Mouse (Mus musculus): ENCODE measurements around the gene Gm4553. TPM values are rescaled to one million over a fixed set of nuclear protein-coding genes. Genes with fewer than 3 reads are reported as not detected.
"Not testable (repeated sequence)": the region's sequence is repeated elsewhere in the genome, so short reads cannot be mapped to it uniquely, and the experiment has no call there.

The Gm4553 gene
- not detected for total RNA-seq (2021)
- long read RNA-seq, experiment 1, result 0 reads
- long read RNA-seq, experiment 2, result 0 reads

DNA sequence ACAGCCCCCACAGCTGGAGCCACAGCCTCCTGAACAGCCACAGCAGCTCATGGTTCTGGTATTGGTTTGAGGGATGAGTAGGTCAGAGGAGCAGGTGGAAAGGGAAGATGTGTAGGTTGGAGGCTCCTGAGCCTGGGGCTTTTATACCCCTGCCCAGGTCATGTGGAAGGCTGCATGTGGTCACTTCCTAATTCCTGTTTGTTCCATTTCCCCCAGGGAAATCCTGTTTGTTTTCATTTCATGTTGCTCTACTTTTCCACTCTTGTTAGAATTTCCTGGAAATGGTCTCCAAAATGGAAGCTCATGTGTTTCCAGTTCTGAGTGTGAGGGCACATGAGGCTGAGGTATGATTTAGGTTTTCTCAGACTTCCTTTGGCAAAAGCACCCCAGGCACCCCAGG, at the start of gene Gm4553:
Gm4553 (minus strand) TSS at position 101 of the 400 bp plus-strand sequence.
- DNase-seq (ENCODE audit: low spot score in 2 of 2), result not testable (repeated sequence)

DNA sequence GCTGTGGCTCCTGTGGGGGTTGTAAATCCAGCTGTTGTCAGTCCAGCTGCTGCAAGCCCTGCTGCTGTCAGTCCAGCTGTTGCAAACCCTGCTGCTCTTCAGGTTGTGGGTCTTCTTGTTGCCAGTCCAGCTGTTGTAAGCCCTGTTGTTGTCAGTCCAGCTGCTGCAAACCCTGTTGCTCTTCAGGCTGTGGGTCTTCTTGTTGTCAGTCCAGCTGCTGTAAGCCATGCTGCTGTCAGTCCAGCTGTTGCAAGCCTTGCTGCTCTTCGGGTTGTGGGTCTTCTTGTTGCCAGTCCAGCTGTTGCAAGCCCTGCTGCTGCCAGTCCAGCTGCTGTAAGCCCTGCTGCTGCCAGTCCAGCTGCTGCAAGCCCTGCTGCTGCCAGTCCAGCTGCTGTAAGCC, 46.6 kb upstream of the Gm4553 start:
- not testable (repeated sequence) for DNase-seq (ENCODE audit: low spot score in 2 of 2)

DNA sequence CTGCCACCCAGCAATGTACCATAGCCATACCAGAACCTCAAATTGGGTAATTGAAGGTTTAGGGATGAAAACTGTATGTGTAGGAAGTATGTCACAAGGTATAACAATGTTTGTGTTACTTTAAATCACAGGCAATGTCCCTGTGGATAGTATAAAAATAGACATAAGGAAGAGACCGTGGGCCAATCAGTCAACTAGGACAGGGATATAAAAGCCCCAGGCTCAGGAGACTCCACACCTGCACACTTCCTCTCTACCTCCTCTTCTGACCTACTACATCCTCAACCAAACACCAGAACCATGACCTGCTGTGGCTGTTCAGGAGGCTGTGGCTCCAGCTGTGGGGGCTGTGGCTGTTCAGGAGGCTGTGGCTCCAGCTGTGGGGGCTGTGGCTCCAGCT, 46.0 kb upstream of the Gm4553 start, which contains the start of gene Gm7579:
Gm7579 (plus strand) TSS at position 301 of the 400 bp plus-strand sequence.
- no peak for DNase-seq (ENCODE audit: low spot score in 2 of 2)

DNA sequence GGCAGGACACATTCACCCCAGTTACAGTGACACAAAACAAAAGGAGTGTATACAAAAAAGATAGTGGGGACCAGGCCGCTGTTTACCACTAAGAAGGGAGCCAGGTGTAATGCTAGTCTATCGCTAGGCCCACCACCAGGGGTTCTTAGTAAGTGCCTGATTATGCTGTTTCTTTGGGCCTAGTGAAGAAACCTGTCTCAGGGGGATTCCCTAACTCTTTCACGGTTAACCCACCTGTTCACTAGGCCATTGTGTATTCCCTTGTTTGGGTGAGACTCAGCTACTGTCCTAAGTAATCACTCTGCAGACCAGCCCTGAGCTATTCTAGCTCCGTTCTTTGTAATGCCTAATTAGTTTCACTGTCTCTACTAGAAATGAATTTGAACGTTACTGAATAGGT, 41.4 kb upstream of the Gm4553 start:
- not testable (repeated sequence) for DNase-seq (ENCODE audit: low spot score in 2 of 2)

DNA sequence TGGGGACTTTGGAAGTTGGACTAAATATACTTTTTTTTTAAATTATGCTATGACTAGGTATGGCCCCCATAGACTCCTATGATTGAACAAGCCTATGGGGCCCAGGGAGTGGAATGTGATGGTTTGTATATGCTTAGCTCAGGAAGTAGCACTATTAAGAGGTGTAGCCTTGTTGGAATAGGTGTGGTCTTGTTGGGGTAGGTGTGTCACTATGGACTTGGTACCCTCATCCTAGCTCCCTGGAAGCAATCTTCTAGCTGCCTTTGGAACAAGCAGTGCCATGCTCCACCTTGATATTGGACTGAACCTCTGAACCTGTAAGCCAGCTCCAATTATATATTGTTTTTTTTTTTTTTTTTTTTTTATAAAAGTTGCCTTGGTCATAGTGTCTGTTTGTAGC, 39.9 kb upstream of the Gm4553 start:
- no peak for DNase-seq (ENCODE audit: low spot score in 2 of 2)

DNA sequence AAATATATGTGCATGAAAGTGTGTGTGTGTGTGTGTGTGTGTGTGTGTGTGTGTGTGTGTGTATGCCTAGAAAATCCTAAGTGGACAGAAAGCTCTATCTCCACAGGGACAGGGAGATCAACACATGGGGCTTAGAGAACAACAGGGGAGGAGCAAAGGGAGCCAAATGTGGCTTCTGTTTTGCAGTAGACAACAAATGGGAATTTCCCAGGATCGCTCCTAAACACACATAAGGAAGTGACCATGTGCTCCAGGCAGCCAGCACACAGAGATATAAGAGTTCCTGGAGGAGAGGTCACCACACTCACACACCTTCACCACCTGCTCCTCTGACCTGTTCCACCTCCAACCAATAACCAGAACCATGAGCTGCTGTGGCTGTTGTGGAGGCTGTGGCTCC, 35.5 kb upstream of the Gm4553 start, which contains the start of gene Krtap5-3:
Krtap5-3 (plus strand) TSS at position 301 of the 400 bp plus-strand sequence.
- DNase-seq (ENCODE audit: low spot score in 2 of 2), result no peak

DNA sequence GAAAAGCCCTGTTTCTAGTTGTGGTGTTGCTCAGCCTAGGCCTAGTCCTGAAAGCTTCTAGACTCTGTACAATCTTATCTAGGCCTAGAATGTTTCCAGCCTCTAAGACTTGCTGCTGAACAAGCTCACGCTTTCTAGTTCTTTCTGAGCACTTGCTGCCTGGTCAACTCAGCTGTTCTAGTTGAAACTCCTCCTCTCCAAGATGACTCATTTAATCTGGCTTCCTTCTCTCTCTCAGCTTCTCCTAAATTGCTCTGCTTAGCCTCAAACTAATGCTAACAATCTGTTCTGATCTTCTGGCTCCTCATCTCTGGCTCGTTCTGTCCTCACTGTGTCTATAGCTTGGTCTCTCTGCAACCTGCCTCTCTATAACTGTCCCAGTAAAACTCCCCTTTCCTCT, 33.2 kb upstream of the Gm4553 start:
- no peak for DNase-seq (ENCODE audit: low spot score in 2 of 2)

DNA sequence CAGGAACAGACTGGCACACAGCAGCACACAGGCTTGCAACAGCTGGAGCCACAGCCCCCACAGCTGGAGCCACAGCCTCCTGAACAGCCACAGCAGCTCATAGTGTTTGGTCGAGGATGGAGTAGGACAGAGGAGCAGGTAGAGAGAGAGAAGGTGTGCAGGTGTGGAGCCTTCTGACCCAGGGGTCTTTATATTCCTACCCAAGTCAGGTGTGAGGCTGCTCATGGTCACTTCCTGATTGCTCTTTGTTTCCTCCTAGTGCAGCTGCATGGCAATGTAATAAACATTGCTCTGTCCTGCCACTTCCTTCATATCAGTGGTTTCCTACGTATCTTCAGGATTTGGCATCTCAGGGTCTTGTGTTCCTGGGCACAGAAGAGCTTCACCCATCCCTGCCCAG, 24.8 kb upstream of the Gm4553 start, which contains the start of gene Gm10153:
Gm10153 (minus strand) TSS at position 101 of the 400 bp plus-strand sequence.
- no peak for DNase-seq (ENCODE audit: low spot score in 2 of 2)

DNA sequence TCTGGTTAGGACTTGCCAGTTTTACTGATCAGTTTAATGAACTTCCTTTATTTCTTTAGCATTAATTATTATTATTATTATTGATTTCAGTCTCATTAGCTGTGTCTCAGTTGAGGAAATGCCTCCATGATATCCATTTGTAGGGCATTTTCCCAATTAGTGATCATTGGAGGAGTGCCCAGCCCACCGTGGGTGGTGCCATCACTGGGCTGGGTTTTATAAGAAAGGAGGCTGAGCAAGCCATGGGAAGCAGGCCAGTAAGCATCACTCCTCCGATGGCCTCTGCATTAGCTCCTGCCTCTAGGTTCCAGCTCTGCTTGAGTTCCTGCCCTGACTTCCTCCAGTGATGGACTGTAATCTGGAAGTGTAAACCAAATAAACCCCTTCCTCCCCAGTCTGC, 22.6 kb upstream of the Gm4553 start:
- DNase-seq (ENCODE audit: low spot score in 2 of 2), result no peak

DNA sequence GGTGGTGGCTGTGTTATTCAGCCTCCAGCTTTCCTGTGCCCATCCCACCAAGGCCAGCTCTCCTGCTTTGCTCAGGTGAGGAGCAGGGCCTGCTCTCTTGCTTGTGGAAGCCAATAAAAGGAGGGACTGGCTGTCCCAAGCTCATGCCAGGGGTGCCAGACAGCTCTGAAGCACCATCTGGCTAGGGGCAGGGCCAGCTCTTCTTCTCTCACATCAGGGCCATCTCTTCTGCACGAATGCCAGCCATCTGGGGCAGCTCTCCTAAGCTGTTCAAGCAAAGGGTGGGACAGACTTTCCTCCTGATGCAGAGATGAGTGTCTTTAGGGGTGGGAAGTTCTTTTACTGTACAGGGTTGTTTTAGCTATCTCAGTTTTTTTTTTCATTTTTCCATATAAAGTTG, 15.5 kb upstream of the Gm4553 start:
- DNase-seq (ENCODE audit: low spot score in 2 of 2), result no peak

DNA sequence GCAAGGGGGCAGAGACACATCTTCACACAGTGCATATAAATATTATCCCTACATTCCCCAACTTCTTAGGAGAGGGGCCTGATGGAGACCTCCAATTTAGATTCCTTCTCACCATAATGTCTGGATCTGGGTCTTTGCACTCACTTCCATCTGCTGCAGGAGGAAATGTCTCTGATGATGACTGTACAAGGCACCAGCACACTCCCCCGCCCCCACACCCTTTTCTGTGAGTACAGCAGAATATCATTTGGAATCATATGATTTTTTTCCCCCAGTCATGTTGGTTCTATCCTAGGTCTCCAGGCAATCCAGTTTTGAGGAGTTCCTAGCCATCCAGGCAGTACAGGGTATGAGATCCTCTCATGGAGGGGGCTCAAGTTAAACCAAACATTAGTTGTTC, 13.1 kb upstream of the Gm4553 start:
- no peak for DNase-seq (ENCODE audit: low spot score in 2 of 2)

DNA sequence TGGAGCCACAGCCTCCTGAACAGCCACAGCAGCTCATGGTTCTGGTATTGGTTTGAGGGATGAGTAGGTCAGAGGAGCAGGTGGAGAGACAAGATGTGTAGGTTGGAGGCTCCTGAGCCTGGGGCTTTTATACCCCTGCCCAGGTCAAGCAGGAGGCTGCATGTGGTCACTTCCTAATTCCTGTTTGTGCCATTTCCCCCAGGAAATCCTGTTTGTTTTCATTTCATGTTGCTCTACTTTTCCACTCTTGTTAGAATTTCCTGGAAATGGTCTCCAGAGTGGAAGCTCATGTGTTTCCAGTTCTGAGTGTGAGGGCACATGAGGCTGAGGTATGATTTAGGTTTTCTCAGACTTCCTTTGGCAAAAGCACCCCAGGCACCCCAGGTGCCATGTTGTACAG, 10.4 kb upstream of the Gm4553 start, which contains the start of gene Krtap5-2:
Krtap5-2 (minus strand) TSS at position 101 of the 400 bp plus-strand sequence.
- DNase-seq (ENCODE audit: low spot score in 2 of 2), result not testable (repeated sequence)

DNA sequence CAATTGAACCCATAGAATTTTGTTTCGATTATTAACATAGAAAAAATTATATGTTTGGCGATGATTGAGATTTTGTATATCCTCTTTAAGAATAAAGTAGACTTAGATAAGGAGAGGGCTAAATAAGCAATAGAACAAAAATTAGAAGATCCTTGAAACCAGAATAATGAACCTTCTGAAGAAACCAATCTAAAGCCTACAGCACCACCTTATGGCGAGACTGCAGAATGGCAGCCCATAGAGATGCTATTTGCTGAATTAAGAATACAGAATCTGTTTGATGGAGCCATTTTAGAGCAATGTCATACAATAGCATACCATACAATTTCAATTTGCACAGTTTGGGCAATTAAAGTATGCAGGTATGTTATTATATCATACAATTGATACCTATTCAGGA, 4.3 kb upstream of the Gm4553 start:
- no peak for DNase-seq (ENCODE audit: low spot score in 2 of 2)

DNA sequence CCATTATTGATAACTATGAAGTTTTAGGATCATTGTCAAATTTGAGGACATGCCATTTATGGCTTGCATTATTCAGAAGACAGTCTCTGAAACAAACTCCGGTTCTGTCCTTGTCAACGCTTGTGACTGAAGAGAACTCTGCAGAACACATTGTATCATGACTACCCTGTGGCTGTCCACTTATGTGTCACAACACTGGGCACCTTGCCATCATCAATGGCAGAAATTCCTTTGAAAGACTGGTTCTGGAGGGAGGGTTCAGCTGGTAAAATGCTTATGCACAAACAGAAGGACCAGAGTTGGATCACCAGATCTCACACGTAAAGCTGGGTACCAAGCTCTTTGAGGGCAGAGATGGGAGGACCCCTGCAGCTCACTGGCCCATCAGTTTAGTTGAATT, 6.2 kb downstream of the Gm4553 start:
- DNase-seq (ENCODE audit: low spot score in 2 of 2), result no peak

DNA sequence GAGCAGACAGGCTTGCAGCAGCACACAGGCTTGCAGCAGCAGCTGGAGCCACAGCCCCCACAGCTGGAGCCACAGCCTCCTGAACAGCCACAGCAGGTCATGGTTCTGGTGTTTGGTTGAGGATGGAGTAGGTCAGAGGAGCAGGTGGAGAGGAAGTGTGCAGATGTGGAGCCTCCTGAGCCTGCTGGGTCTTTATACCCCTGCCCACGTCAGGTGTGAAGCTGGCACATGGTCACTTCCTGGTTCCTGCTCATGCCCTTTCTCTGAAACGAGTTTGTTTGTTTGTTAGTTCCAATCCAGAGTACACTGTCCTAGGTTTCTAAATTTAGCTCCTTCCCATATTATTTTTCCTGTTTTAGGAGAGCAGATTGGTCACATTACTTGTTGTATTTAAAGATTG, 8.5 kb downstream of the Gm4553 start, which contains the start of gene Gm29735:
Gm29735 (minus strand) TSS at position 101 of the 400 bp plus-strand sequence.
- not testable (repeated sequence) for DNase-seq (ENCODE audit: low spot score in 2 of 2)

DNA sequence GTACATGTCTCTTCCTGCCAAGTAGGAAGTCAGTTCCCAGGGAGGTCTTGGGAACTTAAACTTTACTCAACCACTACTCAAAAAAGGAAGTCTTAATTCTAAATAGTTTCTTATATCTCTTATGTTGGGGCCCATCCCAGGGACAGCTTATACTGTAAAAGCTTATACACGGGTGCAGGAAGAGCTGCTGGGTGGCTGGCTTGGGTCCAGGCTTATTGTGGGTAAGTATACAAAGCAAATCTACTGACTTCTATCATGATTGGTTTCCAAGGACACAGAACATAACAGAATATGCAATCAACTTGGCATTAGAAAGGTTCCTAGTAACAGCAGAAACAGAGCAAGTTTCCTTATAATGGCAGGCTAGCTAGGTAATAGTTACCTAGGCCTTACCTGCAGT, 10.2 kb downstream of the Gm4553 start:
- no peak for DNase-seq (ENCODE audit: low spot score in 2 of 2)

DNA sequence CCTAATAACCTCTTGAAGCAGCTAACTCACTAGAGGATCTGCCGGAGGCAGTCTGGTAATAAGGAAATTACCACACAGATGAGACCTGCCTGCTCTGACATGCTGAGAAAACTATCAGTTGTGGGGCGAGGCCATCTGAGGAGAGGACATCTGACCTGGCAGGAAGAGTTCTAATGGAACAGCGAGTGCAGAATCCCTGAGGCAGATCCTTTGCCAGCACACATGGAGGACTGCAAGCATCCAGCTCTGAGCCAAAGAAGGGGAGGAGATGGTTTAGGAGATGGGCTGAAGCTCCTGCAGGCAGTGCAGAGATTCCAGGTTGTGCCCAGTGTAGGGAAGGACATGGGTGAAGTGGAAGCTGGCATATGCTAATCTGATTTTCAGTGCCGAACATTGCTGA, 13.3 kb downstream of the Gm4553 start:
- DNase-seq (ENCODE audit: low spot score in 2 of 2), result no peak

DNA sequence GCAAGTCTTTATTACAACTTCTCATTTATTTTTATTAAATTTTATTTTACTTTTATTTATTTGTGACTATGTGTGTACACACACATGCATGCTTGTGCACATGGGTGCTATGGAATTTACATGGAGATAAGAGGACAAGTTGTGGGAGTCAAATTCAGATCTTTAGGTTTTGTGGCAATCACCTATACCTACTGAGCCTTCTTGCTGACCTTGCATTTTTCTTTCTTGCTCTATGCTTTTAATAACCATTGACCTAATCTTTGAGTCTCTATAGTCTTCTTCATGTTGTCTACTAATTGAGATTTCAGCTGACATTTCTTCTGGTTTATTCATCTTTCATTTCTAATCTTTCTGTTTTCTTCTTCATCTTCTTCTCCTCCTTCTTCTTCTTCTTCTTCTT, 16.9 kb downstream of the Gm4553 start:
- no peak for DNase-seq (ENCODE audit: low spot score in 2 of 2)

DNA sequence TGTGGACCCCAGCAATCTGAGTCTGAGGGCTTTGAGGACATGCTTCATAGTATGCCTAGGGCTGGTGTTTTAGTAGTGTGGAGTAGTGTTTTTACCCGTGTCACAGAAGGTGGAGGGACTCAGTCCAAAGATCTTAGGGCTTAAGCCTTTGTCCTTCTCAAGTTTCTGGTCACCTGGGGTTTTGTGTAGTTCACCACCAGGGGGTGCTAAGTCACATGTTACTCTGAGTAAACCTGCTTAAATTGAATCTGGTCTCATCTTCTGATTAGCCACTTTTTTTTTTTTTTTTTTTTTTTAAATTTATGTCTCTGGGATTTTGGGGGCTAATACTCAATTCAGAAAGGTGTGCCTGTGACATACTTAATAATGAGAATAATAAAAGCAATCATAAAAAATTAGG, 19.5 kb downstream of the Gm4553 start:
- DNase-seq (ENCODE audit: low spot score in 2 of 2), result peak; percentile 33 to 34

DNA sequence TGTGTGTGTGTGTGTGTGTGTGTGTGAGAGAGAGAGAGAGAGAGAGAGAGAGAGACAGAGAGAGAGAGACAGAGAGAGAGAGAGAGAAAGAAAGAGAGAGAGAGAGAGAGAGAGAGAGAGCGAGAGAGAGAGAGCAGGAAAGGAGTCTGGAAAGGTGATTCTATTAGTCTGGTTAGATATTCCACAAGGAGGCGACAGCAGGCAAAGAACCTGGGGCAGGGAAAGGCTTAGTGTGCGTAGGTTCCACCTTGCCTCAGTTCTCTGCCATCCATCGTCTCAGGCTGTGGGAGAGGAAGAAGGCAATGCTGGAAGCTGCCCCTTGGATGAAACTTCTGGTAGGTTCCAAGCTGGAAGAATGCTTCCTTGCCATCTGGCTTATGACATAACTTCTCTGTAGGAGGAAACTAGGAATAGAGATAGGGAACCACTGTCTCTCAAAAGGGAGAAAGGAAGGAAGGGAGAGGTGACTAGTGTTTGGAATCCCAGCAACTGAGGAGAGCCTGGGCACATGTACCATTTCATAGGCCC, 20.1 kb downstream of the Gm4553 start:
- DNase-seq (ENCODE audit: low spot score in 2 of 2), result no peak

DNA sequence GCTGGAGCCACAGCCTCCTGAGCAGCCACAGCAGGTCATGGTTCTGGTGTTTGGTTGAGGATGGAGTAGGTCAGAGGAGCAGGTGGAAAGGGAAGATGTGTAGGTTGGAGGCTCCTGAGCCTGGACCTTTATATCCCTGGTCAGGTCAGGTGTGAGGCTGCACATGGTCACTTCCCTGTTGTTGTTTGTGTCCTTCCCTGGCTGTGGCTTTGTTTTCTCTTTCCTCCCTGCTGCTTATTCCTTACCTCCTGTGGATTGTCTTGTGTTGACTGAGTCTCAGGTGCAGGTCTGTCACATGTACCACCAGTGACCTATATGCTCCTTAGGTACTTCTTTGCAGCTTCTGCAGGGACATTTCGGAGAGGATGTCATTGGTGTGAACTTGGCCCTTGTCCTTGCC, 21.0 kb downstream of the Gm4553 start, which contains the start of gene Gm45337:
Gm45337 (minus strand) TSS at position 101 of the 400 bp plus-strand sequence.
- no peak for DNase-seq (ENCODE audit: low spot score in 2 of 2)

DNA sequence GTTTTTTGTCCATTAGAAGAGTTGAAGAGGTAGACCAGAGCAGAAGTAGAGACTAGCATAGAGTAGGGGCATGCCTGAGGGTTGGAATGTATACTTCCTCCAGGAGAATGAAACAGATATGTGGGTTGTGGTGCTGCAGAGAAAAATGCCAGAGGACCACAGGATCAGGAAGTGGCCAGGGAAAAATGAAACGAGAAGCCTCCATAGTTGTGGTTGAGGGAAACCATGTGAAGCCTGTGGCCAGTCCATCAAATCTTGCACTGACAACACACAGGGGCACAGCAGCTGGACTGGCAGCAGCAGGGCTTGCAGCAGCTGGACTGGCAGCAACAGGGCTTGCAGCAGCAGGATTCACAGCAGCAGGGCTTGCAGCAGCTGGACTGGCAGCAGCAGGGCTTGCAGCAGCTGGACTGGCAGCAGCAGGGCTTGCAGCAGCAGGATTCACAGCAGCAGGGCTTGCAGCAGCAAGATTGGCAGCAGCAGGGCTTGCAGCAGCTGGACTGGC, 22.0 kb downstream of the Gm4553 start:
- DNase-seq (ENCODE audit: low spot score in 2 of 2), result not testable (repeated sequence)

DNA sequence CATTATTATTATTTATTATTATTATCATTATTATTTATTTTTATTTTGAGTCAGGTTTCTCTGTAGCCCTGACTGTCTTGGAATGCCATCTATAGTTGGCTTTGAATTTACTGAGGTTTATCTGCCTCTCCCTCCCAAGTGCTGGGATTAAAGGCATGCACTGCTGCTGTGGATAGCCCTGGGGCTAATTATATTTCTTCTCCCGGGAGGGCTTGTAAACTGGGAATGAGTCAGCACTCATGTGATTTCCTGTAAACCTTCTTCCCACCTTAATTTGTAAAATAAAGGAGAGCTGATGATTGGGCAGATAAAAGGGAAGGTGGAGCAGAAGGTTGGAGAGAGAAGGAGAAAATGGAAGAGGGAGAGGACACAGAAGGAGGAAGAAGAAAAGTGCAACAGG, 24.8 kb downstream of the Gm4553 start:
- DNase-seq (ENCODE audit: low spot score in 2 of 2), result no peak
